Mouse (Mus musculus) cerebellum, adult 2 months (tissue): ENCODE measurements at regions not wholly inside any gene's neighbourhood (a gene's known extent, or its start where the extent isn't known, plus 50 kb on each side); places are given as distances from the start of the nearest gene placed in this dataset.

Source experiments
- DNase-seq, 2 experiments: peaks; one replicate each; pipeline ENCODE4 v3.0.0; 2021
- H3K27ac ChIP-seq: fragments of 200-500 bp; 2 replicates; pipeline ENCODE4 v1.5.1; 2012; ENCODE audit warnings: low read length, control low read depth, inconsistent platforms; ENCODE audit not compliant: insufficient read depth
- H3K27me3 ChIP-seq: fragments of 200-500 bp; 2 replicates; pipeline ENCODE4 v1.6.1; 2012; ENCODE audit warnings: inconsistent platforms, mild to moderate bottlenecking, low read length, moderate library complexity; ENCODE audit not compliant: control insufficient read depth, insufficient read depth
- H3K4me1 ChIP-seq: fragments of 200-500 bp; 2 replicates; pipeline ENCODE4 v1.6.1; 2011; ENCODE audit warnings: low read length; ENCODE audit not compliant: control insufficient read depth, insufficient read depth
- H3K4me3 ChIP-seq: fragments of 200-500 bp; replicated peaks from 2 replicates; pipeline ENCODE3; 2011; ENCODE audit warnings: mild to moderate bottlenecking, low read depth, low read length, control low read depth; ENCODE audit not compliant: insufficient read depth
- CTCF ChIP-seq: fragments of 200-500 bp; IDR thresholded peaks from 2 replicates; pipeline ENCODE4 v1.5.1; 2011; ENCODE audit warnings: low read depth, mild to moderate bottlenecking, control low read depth, low read length, moderate library complexity, borderline replicate concordance; ENCODE audit not compliant: insufficient read depth
- POLR2A ChIP-seq: fragments of 200-500 bp; IDR thresholded peaks from 2 replicates; pipeline ENCODE4 v1.6.1; 2011; ENCODE audit warnings: low read length, control low read depth, borderline replicate concordance; ENCODE audit not compliant: insufficient read depth
- WGBS: fragments of 180-500 bp; shearing (Covaris S2); methylation state at CpG from one replicate; pipeline ENCODE4 v1.1.7; 2018; 5-methylcytosine and 5-hydroxymethylcytosine counted together

DNA sequence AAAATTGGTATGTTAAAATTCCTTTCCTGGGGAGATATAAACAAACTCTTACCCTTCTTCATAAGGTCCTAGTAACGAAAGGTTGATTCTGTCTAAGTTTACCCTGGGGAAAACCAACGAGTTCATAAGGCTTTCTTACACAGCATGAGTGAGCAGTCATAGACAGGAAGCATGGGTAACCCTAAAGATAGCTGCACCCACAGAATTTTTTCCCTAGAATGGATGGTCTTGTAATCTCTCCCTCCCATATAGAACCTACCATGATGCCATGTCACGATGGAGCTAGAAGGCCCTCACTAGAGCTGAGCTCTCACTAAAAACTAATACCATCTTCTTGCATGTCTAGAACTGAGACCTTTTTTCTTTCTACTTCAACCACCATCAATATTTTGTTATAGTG lies 380.1 kb upstream of the Gm5148 start:
- WGBS = 86% methylated on average over 3 of the region's 3 CpGs
- no peak for DNase-seq
- no peak for TF ChIP-seq CTCF
- TF ChIP-seq POLR2A = no peak
- H3K27ac ChIP-seq = no peak overlapping the region
- no peaks in the 10 kb centered on the region for H3K27me3 ChIP-seq
- H3K4me3 ChIP-seq = no peak overlapping the region
- H3K4me1 ChIP-seq = no peaks in the 10 kb centered on the region

DNA sequence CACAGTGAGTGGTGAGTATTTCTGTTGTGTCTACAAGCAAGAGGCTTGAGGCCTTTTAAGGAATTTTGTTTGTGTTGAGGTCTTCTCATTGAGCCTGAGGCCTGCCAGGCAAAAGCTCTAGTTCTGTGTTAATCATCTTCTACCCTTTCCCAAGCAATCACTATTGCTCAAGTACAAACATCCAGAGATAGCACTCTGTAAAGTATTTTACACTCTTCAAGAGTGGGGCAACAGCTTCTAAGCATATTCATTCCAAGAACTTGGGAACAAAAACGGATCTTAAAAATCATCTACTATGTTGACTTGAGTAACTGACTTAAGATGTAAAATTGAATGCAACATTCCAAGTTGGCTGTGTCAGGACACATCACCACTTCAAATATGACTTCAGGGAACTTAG lies 378.7 kb upstream of the Gm5148 start:
- 87% methylated on average over 1 of the region's 1 CpGs for WGBS
- no peaks in the 10 kb centered on the region for H3K27me3 ChIP-seq
- no peak for DNase-seq
- H3K4me1 ChIP-seq = no peaks in the 10 kb centered on the region
- H3K4me3 ChIP-seq = no peak overlapping the region
- TF ChIP-seq POLR2A = no peak
- no peak for TF ChIP-seq CTCF
- H3K27ac ChIP-seq = no peak overlapping the region

DNA sequence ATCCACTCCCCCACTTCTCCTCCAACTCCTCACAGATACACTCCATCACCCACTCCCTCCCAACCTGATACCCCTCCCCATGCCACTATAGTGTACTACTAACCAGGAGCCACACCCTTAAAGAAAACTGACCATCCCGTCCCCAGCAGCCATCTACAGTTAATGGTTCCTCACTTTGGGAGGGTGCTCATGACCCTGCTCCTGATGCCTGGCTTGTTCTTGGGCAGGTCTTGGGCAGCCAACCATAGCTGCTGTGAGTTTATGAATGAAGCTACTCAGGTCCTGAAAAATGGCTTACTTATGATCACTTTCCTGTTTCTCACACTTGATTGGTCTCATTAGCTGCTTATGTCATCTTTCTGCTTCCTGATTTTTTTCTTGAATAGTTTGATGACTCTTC lies 377.9 kb upstream of the Gm5148 start:
- TF ChIP-seq POLR2A = no peak
- no peak for TF ChIP-seq CTCF
- Histone ChIP-seq H3K4me1 (no peaks in the 10 kb centered on the region), H3K27me3 (no peaks in the 10 kb centered on the region), H3K4me3 (no peak overlapping the region), H3K27ac (no peak overlapping the region)
- 85% methylated on average over 1 of the region's 1 CpGs for WGBS
- no peak for DNase-seq

DNA sequence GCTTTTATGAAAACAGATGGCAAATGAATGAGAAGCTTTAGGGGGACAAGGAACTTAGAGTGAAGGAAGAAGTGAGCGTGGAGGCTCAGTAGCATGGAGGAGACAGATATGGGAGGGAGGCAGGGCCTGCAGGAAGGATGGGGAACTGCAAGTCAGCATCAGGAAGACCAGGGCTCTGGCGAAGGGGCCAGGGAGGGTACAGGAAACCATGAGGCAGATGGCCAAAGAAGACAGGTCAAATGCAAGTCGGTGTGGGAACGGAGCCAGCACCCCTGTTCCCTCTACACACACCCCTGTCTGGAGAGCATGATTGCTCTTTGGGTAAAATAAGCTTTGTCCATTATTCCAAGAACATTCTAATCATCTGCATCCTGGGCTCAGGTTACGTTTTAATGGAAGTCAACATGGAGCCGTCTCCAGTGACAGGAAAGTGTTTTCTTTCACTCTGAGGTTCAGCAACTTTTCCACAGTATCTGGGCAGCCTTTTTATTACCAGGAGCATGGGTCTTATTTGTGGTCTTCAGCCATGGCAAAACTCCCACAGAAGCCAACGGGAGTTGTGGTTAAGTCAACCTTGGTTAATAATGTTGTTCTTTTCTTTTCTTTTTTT lies 370.2 kb upstream of the Gm5148 start:
- Histone ChIP-seq H3K4me3 (no peak overlapping the region), H3K4me1 (no peaks in the 10 kb centered on the region), H3K27ac (no peak overlapping the region), H3K27me3 (no peaks in the 10 kb centered on the region)
- 64% methylated on average over 7 of the region's 7 CpGs for WGBS
- no peak for DNase-seq
- TF ChIP-seq CTCF (no peak), POLR2A (no peak)

DNA sequence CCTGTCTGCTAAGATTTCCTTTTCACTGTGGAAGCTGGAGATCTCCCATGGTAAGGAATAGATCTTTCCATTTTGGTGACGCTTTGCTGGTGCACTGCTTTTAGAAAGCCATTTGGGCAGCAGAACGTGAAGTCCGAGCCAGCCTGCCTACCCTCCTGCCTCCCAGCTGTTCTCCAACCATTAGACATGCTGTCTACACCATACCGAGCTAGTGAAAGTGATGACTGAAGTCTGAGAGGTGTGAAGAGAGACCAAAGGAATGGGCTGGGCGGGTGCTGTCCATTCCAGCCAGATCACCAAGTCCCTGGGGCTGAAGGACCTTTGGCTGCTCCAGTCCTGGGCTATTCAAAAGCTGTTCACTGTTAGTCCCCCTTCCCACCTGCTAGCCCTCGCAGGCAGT lies 360.3 kb upstream of the Gm5148 start:
- Histone ChIP-seq H3K27me3 (no peaks in the 10 kb centered on the region), H3K27ac (no peak overlapping the region), H3K4me1 (no peaks in the 10 kb centered on the region), H3K4me3 (no peak overlapping the region)
- no peak for TF ChIP-seq CTCF
- no peak for TF ChIP-seq POLR2A
- no peak for DNase-seq
- 20% methylated on average over 6 of the region's 6 CpGs for WGBS

DNA sequence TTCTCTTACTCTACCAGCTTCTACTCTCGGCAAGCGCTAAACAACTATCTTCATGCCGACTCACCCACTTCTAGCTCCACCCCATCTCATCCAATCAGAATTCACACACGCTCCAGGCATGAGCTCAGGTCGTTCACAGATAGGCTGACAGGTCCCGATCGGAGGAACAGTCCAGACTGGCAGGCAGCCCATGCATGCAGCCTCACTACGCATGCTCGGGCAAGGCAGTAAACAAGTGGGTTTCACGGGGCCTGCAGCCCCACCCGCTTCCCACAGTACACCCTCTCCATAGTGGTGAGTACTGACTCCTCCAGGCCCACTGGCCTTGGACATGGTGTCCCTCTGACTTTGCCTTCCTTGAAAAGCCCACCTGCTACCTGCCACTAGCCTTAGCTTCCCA lies 358.1 kb upstream of the Gm5148 start:
- Histone ChIP-seq H3K27ac (no peak overlapping the region), H3K27me3 (no peaks in the 10 kb centered on the region), H3K4me3 (no peak overlapping the region), H3K4me1 (no peaks in the 10 kb centered on the region)
- 64% methylated on average over 11 of the region's 11 CpGs for WGBS
- TF ChIP-seq POLR2A (no peak), CTCF (no peak)
- DNase-seq = no peak

DNA sequence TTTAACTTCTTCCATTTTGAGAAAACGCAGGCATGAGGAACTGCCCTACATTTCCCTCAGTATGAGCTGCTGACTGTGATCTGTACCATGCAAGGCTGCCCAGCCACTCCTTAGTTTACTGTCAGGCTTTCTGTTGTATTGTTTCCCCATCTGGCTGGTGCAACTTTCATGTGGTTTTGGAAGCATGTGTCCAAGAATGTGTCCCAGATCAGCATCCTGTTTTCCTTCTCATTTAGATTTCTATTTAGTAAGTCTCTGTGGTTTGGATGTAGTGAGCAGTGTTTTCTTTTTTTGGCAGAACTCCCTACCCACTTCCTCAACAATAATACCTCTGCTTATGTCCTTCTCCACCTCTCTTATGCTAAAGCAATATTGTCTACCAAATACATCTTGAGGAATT lies 352.5 kb upstream of the Gm5148 start:
- Histone ChIP-seq H3K4me3 (no peak overlapping the region), H3K27me3 (no peaks in the 10 kb centered on the region), H3K27ac (no peak overlapping the region), H3K4me1 (no peaks in the 10 kb centered on the region)
- no peak for DNase-seq
- 65% methylated on average over 1 of the region's 1 CpGs for WGBS
- TF ChIP-seq CTCF = no peak
- TF ChIP-seq POLR2A = no peak

DNA sequence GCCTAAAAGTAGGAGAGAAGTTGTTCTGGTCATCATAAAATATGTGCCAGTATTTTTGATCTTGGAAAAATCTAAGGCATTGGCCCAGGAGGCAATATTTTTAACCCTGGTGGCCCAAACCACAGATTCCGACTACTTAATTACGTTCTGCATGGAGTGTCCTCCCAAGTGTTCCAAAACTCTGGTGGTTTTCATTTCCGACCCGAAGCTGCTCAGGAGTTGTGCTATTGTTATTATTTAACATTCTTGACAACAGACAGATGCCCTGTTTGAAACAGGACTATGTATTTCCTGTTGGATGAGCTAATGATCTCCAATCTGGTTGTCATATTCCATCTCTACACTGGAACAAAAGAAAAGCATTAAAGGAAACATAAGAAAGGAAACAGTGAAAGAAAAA lies 349.7 kb upstream of the Gm5148 start:
- WGBS = 71% methylated on average over 4 of the region's 4 CpGs
- Histone ChIP-seq H3K4me1 (no peaks in the 10 kb centered on the region), H3K27me3 (no peaks in the 10 kb centered on the region), H3K4me3 (no peak overlapping the region), H3K27ac (no peak overlapping the region)
- no peak for DNase-seq
- TF ChIP-seq CTCF = no peak
- no peak for TF ChIP-seq POLR2A
